Mouse (Mus musculus): ENCODE results near the gene Fat4. TPM values are rescaled to one million over a fixed set of nuclear protein-coding genes. Genes with fewer than 3 reads are reported as not detected.
A peak's percentile ranks its signal among the peaks of the same experiment; 100 is the strongest.

Gene Fat4
- polyA plus RNA-seq, 1 experiment = 1.5 TPM

DNA sequence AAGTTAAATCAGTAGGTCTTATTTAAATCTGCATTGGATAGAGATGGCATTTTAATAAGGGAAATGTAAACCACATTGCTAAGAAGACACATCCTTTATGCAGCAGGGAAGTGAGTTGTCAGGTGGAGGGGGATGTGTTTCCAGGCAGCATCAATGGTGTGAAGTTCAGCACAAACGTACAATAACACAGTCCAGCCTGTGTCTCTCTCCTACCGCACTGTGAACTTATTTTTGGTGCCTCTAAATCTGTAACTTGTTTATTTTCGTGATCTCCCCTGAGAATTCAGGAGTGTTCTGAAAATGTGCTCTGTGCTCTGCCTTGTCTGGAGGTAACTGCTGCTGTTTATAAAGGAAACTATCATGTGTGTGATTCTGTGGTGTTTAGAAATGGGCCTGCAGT lies 102.4 kb downstream of the Fat4 start:
- H3K27me3 ChIP-seq (ENCODE audit: control insufficient read depth, insufficient read depth, low read length) = no peaks in the 10 kb centered on the region
- no peak overlapping the region for H3K4me3 ChIP-seq (replicated peaks; ENCODE audit: insufficient read depth, low read depth, low read length)
- H3K27ac ChIP-seq (ENCODE audit: insufficient read depth, low read length) = no peak overlapping the region
- TF ChIP-seq POLR2A (IDR thresholded peaks at IDR 0.05; ENCODE audit: borderline replicate concordance, insufficient read depth, low read length) = no peak
- no peak for TF ChIP-seq CTCF (IDR thresholded peaks at IDR 0.05; ENCODE audit: borderline replicate concordance, insufficient read depth, low read depth, low read length)
- H3K4me1 ChIP-seq (ENCODE audit: control insufficient read depth, insufficient read depth, low read length) = no peaks in the 10 kb centered on the region
- DNase-seq = no peak
- 81% methylated on average over 3 of the region's 3 CpGs for WGBS

DNA sequence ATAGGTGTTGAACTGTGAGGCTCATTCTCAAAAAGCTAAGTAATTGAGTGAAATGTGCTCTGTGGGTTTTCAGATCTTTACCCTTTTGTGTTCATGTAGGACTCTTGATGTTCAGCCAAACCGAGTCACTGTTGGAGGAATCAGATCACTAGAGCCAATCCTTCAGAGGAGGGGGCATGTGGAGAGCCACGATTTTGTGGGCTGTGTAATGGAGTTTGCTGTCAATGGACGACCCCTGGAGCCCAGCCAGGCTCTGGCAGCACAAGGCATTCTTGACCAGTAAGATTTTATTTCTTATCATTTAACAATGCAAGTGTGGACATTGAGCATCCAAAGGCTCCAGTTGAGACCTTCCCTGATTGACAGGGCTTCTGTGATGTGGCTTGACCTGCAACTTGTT lies 113.3 kb downstream of the Fat4 start:
- WGBS = 18% methylated on average over 3 of the region's 3 CpGs
- DNase-seq = no peak
- no peak overlapping the region for H3K4me3 ChIP-seq (replicated peaks; ENCODE audit: insufficient read depth, low read depth, low read length)
- TF ChIP-seq POLR2A (IDR thresholded peaks at IDR 0.05; ENCODE audit: borderline replicate concordance, insufficient read depth, low read length) = no peak
- no peak for TF ChIP-seq CTCF (IDR thresholded peaks at IDR 0.05; ENCODE audit: borderline replicate concordance, insufficient read depth, low read depth, low read length)
- H3K4me1 ChIP-seq (ENCODE audit: control insufficient read depth, insufficient read depth, low read length) = no peaks in the 10 kb centered on the region
- H3K27me3 ChIP-seq (ENCODE audit: control insufficient read depth, insufficient read depth, low read length) = no peaks in the 10 kb centered on the region
- no peak overlapping the region for H3K27ac ChIP-seq (ENCODE audit: insufficient read depth, low read length)

DNA sequence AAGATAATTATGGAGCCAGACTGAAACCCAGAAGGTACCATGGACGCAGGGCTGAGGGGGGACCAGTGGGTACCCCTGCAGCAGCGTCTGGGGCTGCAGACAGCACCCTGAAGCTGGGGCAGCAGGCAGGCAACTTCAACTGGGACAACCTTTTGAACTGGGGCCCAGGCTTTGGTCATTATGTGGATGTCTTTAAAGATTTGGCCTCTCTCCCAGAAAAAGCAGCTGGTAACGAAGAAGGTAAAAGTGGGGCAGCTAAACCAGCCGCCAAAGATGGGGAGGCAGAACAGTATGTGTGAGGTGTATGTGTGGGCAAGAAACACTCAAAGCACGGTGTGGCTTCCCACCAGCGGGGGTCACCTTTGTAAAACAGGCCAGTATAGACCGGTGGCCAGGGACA lies 123.8 kb downstream of the Fat4 start:
- Histone ChIP-seq H3K4me3 (replicated peaks; ENCODE audit: insufficient read depth, low read depth, low read length) (no peak overlapping the region), H3K27ac (ENCODE audit: insufficient read depth, low read length) (no peak overlapping the region), H3K4me1 (ENCODE audit: control insufficient read depth, insufficient read depth, low read length) (no peaks in the 10 kb centered on the region), H3K27me3 (ENCODE audit: control insufficient read depth, insufficient read depth, low read length) (no peaks in the 10 kb centered on the region)
- DNase-seq = peak; percentile 16 to 45
- TF ChIP-seq CTCF (IDR thresholded peaks at IDR 0.05; ENCODE audit: borderline replicate concordance, insufficient read depth, low read depth, low read length) = no peak
- WGBS = 13% methylated on average over 7 of the region's 7 CpGs

DNA sequence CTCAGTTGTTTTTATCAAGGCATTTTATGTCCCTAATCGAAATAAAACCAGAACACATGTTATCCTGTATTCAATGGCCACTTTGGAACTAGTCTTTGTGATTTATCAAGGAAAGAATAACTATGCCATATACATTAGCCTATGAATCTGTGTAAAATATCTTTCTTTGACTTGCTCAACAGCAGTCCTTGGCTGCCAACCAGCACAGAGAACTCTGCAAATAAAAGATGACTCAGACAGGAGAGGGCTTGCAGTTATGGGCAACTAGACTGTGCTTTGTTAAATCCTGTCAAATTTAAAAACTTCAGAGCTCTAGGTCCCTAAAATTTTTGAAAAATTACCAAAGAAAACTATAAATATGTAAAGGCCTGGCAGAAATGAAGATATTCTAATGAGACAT lies 130.9 kb downstream of the Fat4 start:
- H3K27ac ChIP-seq (ENCODE audit: insufficient read depth, low read length) = no peak overlapping the region
- TF ChIP-seq CTCF (IDR thresholded peaks at IDR 0.05; ENCODE audit: borderline replicate concordance, insufficient read depth, low read depth, low read length) = no peak
- no peak for TF ChIP-seq POLR2A (IDR thresholded peaks at IDR 0.05; ENCODE audit: borderline replicate concordance, insufficient read depth, low read length)

DNA sequence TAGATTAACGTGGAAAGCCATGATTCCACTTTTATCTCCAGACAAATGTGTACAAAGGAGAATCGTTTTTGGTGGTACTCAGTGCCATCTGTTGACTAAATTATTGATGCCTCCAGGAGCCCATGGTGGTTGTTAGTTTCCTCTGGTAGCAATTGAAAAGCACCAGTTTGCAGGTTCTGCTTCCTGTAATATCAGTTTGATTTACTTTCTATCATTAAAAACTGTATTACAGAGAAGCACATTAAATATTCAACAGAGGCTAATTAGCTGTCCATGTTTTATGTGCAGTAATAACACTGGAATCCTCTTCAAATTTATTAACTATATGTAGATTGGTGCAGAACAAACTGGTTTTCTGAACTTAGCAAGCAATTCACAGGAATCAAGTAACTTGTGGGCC lies 149.4 kb downstream of the Fat4 start:
- Histone ChIP-seq H3K27ac (ENCODE audit: insufficient read depth, low read length) (no peak overlapping the region), H3K4me3 (replicated peaks; ENCODE audit: insufficient read depth, low read depth, low read length) (no peak overlapping the region), H3K27me3 (ENCODE audit: control insufficient read depth, insufficient read depth, low read length) (no peaks in the 10 kb centered on the region), H3K4me1 (ENCODE audit: control insufficient read depth, insufficient read depth, low read length) (no peaks in the 10 kb centered on the region)
- TF ChIP-seq POLR2A (IDR thresholded peaks at IDR 0.05; ENCODE audit: borderline replicate concordance, insufficient read depth, low read length) (no peak), CTCF (IDR thresholded peaks at IDR 0.05; ENCODE audit: borderline replicate concordance, insufficient read depth, low read depth, low read length) (no peak)
- 35% methylated on average over 2 of the region's 2 CpGs for WGBS
- DNase-seq = no peak

More for the DNA sequence above, 130.9 kb downstream of the Fat4 start:
- Histone ChIP-seq H3K4me1 (ENCODE audit: control insufficient read depth, insufficient read depth, low read length) (no peaks in the 10 kb centered on the region), H3K4me3 (replicated peaks; ENCODE audit: insufficient read depth, low read depth, low read length) (no peak overlapping the region), H3K27me3 (ENCODE audit: control insufficient read depth, insufficient read depth, low read length) (no peaks in the 10 kb centered on the region)
- WGBS = 72% methylated on average over 1 of the region's 1 CpGs
- no peak for DNase-seq

DNA sequence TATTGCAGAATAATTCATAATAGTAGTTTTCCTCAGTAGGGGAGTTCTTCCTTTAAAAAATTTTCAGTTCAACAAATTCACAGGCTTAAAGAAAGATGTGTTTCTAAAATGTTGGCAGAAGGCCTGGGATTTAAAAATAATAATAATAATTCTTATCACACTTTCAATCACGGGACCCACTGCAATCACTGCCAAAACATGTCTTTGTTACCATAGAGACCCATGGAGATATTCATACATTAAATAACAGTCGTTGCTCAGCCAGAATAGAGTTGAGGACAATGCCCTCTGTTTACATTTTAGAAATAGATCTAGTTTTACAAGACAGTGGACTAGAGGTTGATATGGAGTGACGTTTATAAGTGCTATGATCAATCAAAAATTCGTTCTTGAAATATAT lies 159.7 kb downstream of the Fat4 start:
- H3K27me3 ChIP-seq (ENCODE audit: control insufficient read depth, insufficient read depth, low read length) = no peaks in the 10 kb centered on the region
- no peak for TF ChIP-seq POLR2A (IDR thresholded peaks at IDR 0.05; ENCODE audit: borderline replicate concordance, insufficient read depth, low read length)
- TF ChIP-seq CTCF (IDR thresholded peaks at IDR 0.05; ENCODE audit: borderline replicate concordance, insufficient read depth, low read depth, low read length) = no peak
- H3K4me1 ChIP-seq (ENCODE audit: control insufficient read depth, insufficient read depth, low read length) = no peaks in the 10 kb centered on the region
- 29% methylated on average over 4 of the region's 4 CpGs for WGBS
- H3K4me3 ChIP-seq (replicated peaks; ENCODE audit: insufficient read depth, low read depth, low read length) = no peak overlapping the region
- no peak overlapping the region for H3K27ac ChIP-seq (ENCODE audit: insufficient read depth, low read length)
- no peak for DNase-seq

DNA sequence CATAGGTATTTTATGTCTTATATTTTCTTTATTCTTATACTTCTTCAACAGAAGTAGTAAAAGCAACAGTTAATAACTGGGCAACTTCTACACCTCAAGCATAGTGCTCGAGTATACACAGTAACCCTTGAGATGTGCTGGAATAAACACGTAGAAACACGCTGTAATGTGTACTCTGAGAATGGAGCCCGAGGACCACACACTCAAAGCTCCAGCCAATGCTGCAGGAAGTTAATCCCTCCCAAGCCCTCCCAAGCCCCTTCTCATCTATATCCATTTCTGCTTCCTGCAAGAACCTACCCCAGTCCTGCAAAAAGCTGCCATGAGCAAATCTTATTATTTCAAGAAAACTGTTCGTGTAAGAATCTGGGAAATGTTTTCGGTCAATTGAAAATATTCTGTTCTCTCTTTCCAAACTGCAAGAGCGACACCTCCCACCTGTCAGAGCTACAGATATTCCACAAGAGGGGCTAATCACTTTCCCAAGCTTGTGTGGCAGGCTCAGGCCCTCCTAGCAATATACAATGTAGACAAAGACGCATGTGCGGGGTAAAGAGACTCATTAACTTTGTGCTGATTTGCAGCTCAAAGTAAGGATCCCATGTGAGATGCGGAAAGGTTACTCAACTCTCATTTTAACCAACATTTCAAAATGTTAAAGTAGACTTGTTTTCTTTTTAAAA lies 161.0 kb downstream of the Fat4 start:
- Histone ChIP-seq H3K27me3 (ENCODE audit: control insufficient read depth, insufficient read depth, low read length) (no peaks in the 10 kb centered on the region), H3K4me3 (replicated peaks; ENCODE audit: insufficient read depth, low read depth, low read length) (no peak overlapping the region), H3K4me1 (ENCODE audit: control insufficient read depth, insufficient read depth, low read length) (no peaks in the 10 kb centered on the region), H3K27ac (ENCODE audit: insufficient read depth, low read length) (no peak overlapping the region)
- WGBS = 91% methylated on average over 10 of the region's 10 CpGs
- no peak for DNase-seq
- no peak for TF ChIP-seq POLR2A (IDR thresholded peaks at IDR 0.05; ENCODE audit: borderline replicate concordance, insufficient read depth, low read length)
- TF ChIP-seq CTCF (IDR thresholded peaks at IDR 0.05; ENCODE audit: borderline replicate concordance, insufficient read depth, low read depth, low read length) = no peak

DNA sequence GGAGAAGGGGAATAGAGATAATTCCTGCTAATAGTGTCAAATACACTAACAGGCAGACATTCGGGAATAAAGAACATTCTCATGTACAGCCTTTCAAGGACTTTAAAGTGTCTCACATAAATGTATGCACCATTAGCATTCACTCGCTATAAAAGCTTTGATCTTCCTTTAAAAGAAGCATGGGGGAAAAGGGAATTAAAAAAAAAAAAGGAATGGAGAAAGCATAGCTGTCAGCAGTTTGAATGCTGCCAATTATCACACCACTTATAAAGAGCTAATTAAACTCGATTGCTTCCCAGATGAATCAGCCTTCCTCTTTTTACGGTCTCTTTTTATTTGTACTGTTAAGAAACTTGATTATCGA lies 161.5 kb downstream of the Fat4 start:
- H3K4me3 ChIP-seq (replicated peaks; ENCODE audit: insufficient read depth, low read depth, low read length) = no peak overlapping the region
- DNase-seq = no peak
- no peak for TF ChIP-seq POLR2A (IDR thresholded peaks at IDR 0.05; ENCODE audit: borderline replicate concordance, insufficient read depth, low read length)
- no peak for TF ChIP-seq CTCF (IDR thresholded peaks at IDR 0.05; ENCODE audit: borderline replicate concordance, insufficient read depth, low read depth, low read length)
- 72% methylated on average over 5 of the region's 5 CpGs for WGBS
- H3K4me1 ChIP-seq (ENCODE audit: control insufficient read depth, insufficient read depth, low read length) = no peaks in the 10 kb centered on the region
- H3K27ac ChIP-seq (ENCODE audit: insufficient read depth, low read length) = no peak overlapping the region
- H3K27me3 ChIP-seq (ENCODE audit: control insufficient read depth, insufficient read depth, low read length) = no peaks in the 10 kb centered on the region

All from cerebellum, adult 2 months (tissue).